Mouse (Mus musculus) stomach, embryonic 16.5 days (tissue): ENCODE data around the gene Dhfr. TPM values are rescaled to one million over a fixed set of nuclear protein-coding genes. Genes with fewer than 3 reads are reported as not detected.

Source experiments
- ATAC-seq: fragments of 200-750 bp; cut with Nextera tagmentation; 2 replicates; pipeline ENCODE4 v1.8.0; 2017; ENCODE audit warnings: moderate number of reproducible peaks, moderate TSS enrichment; ENCODE audit not compliant: insufficient read depth, low FRiP score
- H3K27ac ChIP-seq: fragments of 300-500 bp; sonication (generic); 2 replicates; pipeline ENCODE4 v1.5.1; 2014; ENCODE audit warnings: low read length
- H3K27me3 ChIP-seq: fragments of 300-500 bp; sonication (generic); 2 replicates; pipeline ENCODE4 v1.6.1; 2014; ENCODE audit warnings: low read length, control low read depth, mixed read lengths; ENCODE audit not compliant: control insufficient read depth, insufficient read depth
- H3K36me3 ChIP-seq: fragments of 300-500 bp; sonication (generic); 2 replicates; pipeline ENCODE4 v1.6.1; 2014; ENCODE audit warnings: low read length; ENCODE audit not compliant: control insufficient read depth, insufficient read depth
- H3K4me1 ChIP-seq: fragments of 300-500 bp; sonication (generic); 2 replicates; pipeline ENCODE4 v1.6.1; 2014; ENCODE audit warnings: low read length, control low read depth, mixed read lengths; ENCODE audit not compliant: control insufficient read depth, insufficient read depth
- H3K4me2 ChIP-seq: fragments of 300-500 bp; sonication (generic); 2 replicates; pipeline ENCODE4 v1.6.1; 2014; ENCODE audit warnings: low read depth, low read length, mixed read lengths
- H3K4me3 ChIP-seq: fragments of 300-500 bp; sonication (generic); replicated peaks from 2 replicates; pipeline ENCODE4 v1.5.1; 2014; ENCODE audit warnings: mild to moderate bottlenecking, low read length
- H3K9ac ChIP-seq: fragments of 300-500 bp; sonication (generic); 2 replicates; pipeline ENCODE4 v1.6.1; 2014; ENCODE audit warnings: low read length
- H3K9me3 ChIP-seq: fragments of 300-500 bp; sonication (generic); replicated peaks from 2 replicates; pipeline ENCODE4 v1.6.1; 2016; ENCODE audit warnings: low read length, control low read depth; ENCODE audit not compliant: control insufficient read depth
- WGBS: fragments of 180-500 bp; shearing (Covaris S2); extraction: QIAGEN DNeasy Blood & Tissue Kit; methylation state at CpG from one replicate; pipeline ENCODE4 v1.1.7; 2014; 5-methylcytosine and 5-hydroxymethylcytosine counted together
- polyA plus RNA-seq: library from polyadenylated mRNA; unstranded; fragments of >200 nt; fragmentation: Nextera tagmentation; extraction: Ambion mirVana; gene quantifications from 2 replicates; pipeline ENCODE4 v1.2.1, GENCODE M21; 2015

Dhfr gene
- polyA plus RNA-seq, 1 experiment from 2014 or later, result 12.7 TPM

DNA sequence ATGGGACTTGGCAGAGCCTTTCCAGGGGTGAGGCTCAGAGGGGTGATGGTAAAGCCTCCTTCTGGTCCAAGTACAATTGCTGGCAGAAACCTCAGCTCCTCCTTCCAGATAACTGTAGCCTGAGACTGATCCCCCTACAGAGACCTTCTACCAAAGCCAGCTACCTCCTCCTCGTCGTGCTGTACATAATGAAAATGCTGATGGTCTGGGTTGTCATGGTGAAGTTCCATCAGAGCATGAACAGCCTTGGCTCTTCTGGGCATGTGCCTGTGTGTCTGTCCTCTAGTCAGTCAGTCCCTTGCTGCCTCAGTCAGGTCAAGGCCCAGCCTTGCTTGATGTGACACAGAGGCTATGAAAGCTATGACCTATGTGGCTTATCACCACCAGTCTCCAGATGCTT is 56.0 kb downstream of the Dhfr start:
- H3K36me3 ChIP-seq, result no peaks in the 10 kb centered on the region
- 73% methylated on average over 2 of the region's 2 CpGs for WGBS
- ATAC-seq, result no peak
- H3K9ac ChIP-seq, result no peak overlapping the region
- no peaks in the 10 kb centered on the region for H3K27me3 ChIP-seq
- H3K27ac ChIP-seq, result no peak overlapping the region
- H3K4me3 ChIP-seq, result no peak overlapping the region
- no peaks in the 10 kb centered on the region; the same call in 1 of the 2 replicates for H3K9me3 ChIP-seq
- H3K4me1 ChIP-seq, result no peaks in the 10 kb centered on the region
- no peak overlapping the region for H3K4me2 ChIP-seq

DNA sequence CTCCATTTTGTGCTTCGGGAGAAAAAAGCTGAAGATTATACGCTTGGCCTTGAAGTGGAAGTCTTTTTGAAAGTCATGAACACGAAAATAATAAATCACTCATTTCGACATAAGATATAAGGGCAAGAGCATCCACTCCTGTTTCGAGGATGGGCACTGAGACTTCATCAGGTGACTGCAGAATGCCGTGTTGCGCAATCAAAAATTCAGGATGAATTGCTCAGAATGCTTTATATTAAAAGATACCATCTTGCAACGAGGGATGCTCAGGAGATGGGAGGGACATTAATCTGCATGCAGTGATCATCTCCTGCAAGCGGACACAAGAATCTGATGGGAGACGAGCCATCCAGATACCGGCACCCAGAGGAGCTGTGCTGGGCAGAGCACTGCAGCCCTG is 65.1 kb downstream of the Dhfr start:
- ATAC-seq, result no peak
- H3K4me1 ChIP-seq, result no peaks in the 10 kb centered on the region
- H3K27me3 ChIP-seq, result peaks cover 10% of the 10 kb centered on the region
- no peaks in the 10 kb centered on the region for H3K36me3 ChIP-seq
- H3K9me3 ChIP-seq, result no peaks in the 10 kb centered on the region
- whole genome bisulfite sequencing, result 81% methylated on average over 11 of the region's 11 CpGs
- H3K4me3 ChIP-seq, result no peak overlapping the region
- no peak overlapping the region for H3K4me2 ChIP-seq
- no peak overlapping the region for H3K27ac ChIP-seq
- no peak overlapping the region for H3K9ac ChIP-seq

DNA sequence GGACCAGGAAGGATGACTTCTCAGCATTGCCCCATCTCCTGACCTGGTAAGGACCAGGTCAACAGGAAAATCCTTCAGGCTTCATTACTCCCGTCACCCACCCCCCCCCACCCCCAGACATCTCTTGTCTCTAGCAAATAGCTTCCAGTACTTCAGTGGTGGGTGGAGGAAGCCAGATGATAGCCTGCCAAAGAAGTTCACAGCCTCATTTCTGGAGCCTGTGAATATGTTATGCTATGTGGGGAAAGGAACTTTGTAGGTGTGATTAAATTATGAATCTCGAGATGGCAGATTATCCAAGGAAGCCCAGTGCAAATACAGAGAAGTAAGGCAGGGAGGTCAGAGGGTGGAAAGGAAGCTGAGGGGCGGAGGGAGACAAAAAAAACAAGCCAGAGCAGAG is 69.2 kb downstream of the Dhfr start:
- H3K27me3 ChIP-seq, result peaks cover 47% of the 10 kb centered on the region
- no peak overlapping the region for H3K4me3 ChIP-seq
- no peak for ATAC-seq
- no peak overlapping the region for H3K9ac ChIP-seq
- H3K4me2 ChIP-seq, result no peak overlapping the region
- H3K9me3 ChIP-seq, result no peaks in the 10 kb centered on the region
- H3K27ac ChIP-seq, result no peak overlapping the region
- WGBS, result 43% methylated on average over 3 of the region's 3 CpGs
- H3K4me1 ChIP-seq, result peaks cover 9% of the 10 kb centered on the region; the same call in 1 of the 2 replicates
- no peaks in the 10 kb centered on the region for H3K36me3 ChIP-seq

DNA sequence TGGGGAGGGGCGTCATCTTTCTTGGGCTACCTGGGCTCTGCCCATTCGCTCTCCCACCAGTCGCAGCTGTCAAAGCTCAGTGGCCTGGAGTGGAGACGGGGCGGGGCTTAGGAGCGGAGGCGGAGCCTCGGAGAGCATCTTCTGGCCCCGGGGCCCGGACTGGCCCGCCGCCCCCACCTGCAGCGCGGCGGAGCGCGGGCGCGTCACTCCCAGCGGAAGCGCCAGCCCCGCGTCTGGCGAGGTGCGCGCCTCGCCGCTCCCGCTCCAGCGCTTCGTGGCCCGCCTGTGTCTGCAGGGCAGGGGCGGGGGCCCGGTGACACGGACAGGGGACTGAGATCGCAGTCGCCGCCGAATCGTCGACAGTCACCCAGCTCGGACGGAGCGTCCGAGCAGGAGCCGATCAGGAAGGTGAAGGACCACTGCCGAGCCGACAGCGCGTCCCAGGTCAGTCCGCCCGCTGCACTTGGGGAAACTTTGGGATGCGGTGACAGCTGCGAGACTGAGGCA is 71.3 kb downstream of the Dhfr start, which contains the start of gene Ankrd34b:
Gene Ankrd34b (plus strand): TSS at position 139 of the 507 bp plus-strand sequence.
- peak; percentile 65 for ATAC-seq
- Histone ChIP-seq H3K36me3 (no peaks in the 10 kb centered on the region), H3K9me3 (no peaks in the 10 kb centered on the region), H3K9ac (peak within 1 kb of the TSS; percentile 60), H3K4me2 (peak within 1 kb of the TSS; percentile 96), H3K4me3 (peak within 1 kb of the TSS; percentile 56), H3K4me1 (peaks cover 9% of the 10 kb centered on the region; the same call in 1 of the 2 replicates), H3K27me3 (peaks cover 47% of the 10 kb centered on the region), H3K27ac (no peak within 1 kb of the TSS)
- WGBS, result 1% methylated on average over 54 of the region's 54 CpGs

DNA sequence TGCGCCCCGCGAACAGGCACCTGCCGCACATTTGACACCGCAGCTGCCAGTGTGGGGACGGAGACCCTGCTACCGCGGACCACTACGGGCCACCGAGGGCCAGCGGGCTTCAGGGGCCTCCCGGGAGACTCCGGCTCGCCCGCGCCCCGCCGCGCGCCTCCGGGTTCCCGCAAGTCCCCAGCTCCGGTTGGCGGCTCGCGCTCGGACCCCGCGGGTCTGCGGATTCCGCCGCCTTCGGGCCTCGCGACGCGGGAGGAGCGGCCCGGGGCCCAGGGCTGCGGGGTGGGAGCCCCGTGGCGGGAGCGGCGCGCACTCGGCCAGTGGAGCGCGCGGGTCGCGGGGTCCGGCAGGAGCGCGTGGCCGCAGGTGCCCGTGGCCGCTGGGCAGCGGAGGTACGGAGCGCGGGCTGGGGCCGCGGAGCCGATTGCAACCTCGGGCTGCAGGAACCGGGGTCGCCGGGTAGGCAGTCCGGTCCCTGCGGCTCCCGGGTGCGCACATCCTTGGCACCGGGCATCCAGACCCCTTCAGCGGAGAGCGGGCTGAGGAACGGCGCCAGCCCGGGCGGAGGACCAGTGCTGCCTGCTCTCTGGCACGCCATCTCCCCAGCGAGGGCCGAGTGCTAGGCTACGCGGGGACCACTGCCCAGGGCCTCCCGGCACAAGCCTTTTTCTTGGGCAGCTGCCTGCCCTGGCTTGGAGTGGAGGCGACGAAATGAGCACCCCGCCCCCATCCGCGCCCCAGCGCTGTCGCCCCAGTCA is 71.9 kb downstream of the Dhfr start:
- Histone ChIP-seq H3K36me3 (no peaks in the 10 kb centered on the region), H3K9me3 (no peaks in the 10 kb centered on the region), H3K4me1 (peaks cover 9% of the 10 kb centered on the region; the same call in 1 of the 2 replicates), H3K4me2 (peak overlapping the region; percentile 96), H3K9ac (peak overlapping the region; percentile 60), H3K27me3 (peaks cover 47% of the 10 kb centered on the region), H3K27ac (no peak overlapping the region), H3K4me3 (peak overlapping the region; percentile 56)
- under 1% methylated on average over 88 of the region's 92 CpGs for WGBS
- peak; percentile 36; the same call in 1 of the 2 replicates for ATAC-seq

DNA sequence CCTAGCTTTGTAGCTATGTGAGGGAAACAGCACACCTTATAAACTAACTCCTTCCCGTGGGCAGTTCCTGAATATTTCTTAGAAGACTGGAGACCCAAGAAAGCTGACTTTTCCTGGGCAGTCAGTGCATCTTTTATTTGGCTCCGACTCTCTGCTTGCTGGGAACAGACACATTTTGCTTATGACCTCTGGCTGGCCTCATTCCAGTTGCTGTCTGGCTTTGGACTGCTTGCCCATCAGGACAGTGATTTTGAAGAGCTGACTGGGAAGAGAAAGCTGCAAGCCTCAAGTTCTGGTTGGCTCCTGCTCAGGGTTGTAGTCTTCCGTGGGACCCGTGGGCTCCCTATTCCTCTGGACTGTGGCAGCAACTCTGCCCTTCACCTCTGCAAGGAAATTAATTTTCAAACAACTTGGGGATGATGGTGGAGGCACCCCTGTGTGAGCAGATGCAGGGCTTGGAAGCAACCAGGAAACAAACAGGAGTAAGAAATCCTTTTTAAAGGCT is 72.9 kb downstream of the Dhfr start:
- 34% methylated on average over 4 of the region's 4 CpGs for WGBS
- Histone ChIP-seq H3K4me3 (no peak overlapping the region), H3K27me3 (peaks cover 47% of the 10 kb centered on the region), H3K9me3 (no peaks in the 10 kb centered on the region), H3K9ac (no peak overlapping the region), H3K27ac (no peak overlapping the region), H3K4me2 (no peak overlapping the region), H3K36me3 (no peaks in the 10 kb centered on the region), H3K4me1 (peaks cover 9% of the 10 kb centered on the region; the same call in 1 of the 2 replicates)
- no peak for ATAC-seq

Other genes starting within 250 kb of the Dhfr start
- 0.77 and 1.3 TPM in 2 replicates for gene Rasgrf2, start 223.1 kb upstream of the Dhfr start, polyA plus RNA-seq
- gene Gm20379, start 48.7 kb upstream of the Dhfr start, polyA plus RNA-seq, result 0.62 and 0.90 TPM in 2 replicates
- 20.1 and 20.5 TPM in 2 replicates for gene Msh3, start 277 bp downstream of the Dhfr start, polyA plus RNA-seq
- 0.08 and 0.16 TPM in 2 replicates for gene Ankrd34b, start 71.2 kb downstream of the Dhfr start, polyA plus RNA-seq
- 0.12 and 0.26 TPM in 2 replicates for gene Fam151b, start 129.3 kb downstream of the Dhfr start, polyA plus RNA-seq
- gene Zfyve16, start 176.1 kb downstream of the Dhfr start, polyA plus RNA-seq, result 10.0 and 10.2 TPM in 2 replicates
- gene Spz1, start 221.4 kb downstream of the Dhfr start, polyA plus RNA-seq, result not detected in 2 replicates